Mouse (Mus musculus): ENCODE results near the gene Epha2. TPM values are rescaled to one million over a fixed set of nuclear protein-coding genes. Genes with fewer than 3 reads are reported as not detected.

Epha2 gene
- polyA plus RNA-seq, 2 experiments from 2014 or later: 0.34 TPM; not detected in 1

GRCm38 (mm10) chr4:141334695-141335094, 33.7 kb downstream of the Epha2 start:
- no peak for ATAC-seq

- no peak for ATAC-seq
Observed at GRCm38 (mm10) chr4:141335263-141335796, 34.3 kb downstream of the Epha2 start.

DNA sequence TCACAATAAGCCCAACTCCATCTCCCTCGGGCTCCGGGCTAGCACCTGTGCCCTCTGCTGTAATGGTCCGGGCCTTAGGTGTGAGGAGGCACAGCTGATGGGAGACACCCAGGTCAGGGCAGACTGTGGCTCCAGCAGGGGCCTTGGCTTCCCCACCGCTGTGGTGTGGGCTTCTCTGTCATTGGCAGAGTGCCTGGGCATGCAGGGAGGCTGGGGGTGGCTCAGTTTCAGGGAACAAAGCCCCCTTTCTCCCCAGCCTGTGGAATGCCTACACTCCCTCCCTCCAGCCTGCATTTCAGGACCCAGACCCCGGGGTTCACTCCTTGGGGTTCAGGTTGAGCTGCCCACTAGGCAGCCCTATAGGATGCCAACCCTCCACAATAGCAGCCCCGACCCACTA, 35.2 kb downstream of the Epha2 start:
- ATAC-seq: no peak

- no peak for ATAC-seq
Observed at GRCm38 (mm10) chr4:141337986-141338385, 36.9 kb downstream of the Epha2 start.

DNA sequence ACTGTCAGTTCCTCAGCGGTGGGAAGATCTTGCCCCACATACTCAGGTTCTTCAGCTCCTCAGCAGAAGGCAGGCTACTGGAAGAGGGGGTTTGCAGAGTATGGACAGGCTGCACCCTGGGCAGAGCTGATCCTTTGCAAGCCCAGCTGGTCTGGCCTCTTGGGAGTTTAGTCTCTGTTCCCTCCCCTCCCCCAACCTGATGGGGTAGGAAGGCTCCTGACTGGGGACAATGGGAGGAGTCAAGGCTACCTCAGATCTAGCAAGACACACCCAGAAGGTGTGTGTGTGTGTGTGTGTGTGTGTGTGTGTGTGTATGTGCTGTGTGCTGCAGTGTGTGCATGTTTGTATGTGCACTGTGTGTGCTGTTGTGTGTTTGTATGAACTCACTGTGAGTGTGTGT, 37.8 kb downstream of the Epha2 start:
- no peak for ATAC-seq

DNA sequence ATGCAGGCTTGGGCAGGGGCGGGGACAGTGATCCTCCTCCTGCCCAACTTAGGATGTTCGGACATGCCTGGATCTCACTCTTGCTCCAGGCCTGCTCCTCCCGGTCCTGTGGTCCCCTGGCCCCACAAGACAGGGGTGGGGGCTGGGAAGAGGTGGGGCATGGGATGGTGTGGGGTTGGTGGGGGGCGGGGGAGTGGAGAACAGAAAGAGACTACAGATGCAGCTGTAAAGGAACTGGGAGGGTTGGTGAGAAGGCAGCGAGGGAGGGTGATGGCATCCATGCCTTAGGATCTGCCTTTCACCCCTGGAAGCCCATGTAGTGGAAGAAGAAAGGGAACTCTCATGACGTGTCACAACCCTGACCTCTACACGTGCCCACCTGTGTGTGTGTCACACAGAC, 40.4 kb downstream of the Epha2 start:
- ATAC-seq: no peak

- ATAC-seq: no peak
Observed at GRCm38 (mm10) chr4:141343515-141343914, 42.5 kb downstream of the Epha2 start.

- ATAC-seq: no peak
Observed at GRCm38 (mm10) chr4:141345219-141345618, 44.2 kb downstream of the Epha2 start.

- no peak for ATAC-seq
Observed at GRCm38 (mm10) chr4:141347365-141347797, 46.3 kb downstream of the Epha2 start.

DNA sequence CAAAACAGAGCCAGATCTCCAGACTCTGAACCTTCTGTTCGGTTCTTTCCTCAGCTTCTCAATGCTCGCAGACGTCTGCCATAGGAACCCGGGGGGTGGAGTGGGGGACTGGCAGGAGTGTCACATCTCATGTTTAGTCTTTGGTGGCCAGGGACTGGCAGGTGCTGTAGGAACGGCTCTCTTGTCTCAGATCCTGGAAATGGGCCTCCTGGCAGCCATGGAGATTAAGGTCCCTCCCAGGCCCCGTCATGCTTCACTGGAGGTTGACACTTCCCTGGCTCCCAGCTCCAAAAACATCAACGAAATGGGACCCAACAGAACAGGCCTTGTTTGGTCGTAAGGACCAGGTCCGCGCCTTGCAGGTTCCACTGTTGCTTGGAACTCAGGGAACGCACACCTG, 47.6 kb downstream of the Epha2 start:
- ATAC-seq: no peak

DNA sequence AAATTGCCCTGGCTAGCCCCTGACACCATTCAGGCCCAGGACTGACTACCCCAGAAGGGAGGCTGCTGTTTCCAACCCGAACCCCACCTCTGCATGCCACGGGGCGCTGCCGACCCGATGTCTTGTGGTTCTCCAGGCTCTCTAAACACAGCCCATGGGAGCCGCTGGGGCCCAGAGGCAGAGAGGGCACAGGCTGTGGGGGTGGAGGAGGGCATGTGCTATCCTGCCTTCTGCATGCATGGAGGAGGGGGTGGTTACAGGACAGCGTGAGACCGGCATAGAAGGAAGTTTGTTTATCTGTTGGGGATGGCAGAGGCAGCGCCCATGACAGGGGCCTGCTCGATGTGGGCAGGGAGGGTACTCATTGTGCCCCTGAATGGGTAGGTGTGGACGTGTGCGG, 49.0 kb downstream of the Epha2 start:
- no peak for ATAC-seq

DNA sequence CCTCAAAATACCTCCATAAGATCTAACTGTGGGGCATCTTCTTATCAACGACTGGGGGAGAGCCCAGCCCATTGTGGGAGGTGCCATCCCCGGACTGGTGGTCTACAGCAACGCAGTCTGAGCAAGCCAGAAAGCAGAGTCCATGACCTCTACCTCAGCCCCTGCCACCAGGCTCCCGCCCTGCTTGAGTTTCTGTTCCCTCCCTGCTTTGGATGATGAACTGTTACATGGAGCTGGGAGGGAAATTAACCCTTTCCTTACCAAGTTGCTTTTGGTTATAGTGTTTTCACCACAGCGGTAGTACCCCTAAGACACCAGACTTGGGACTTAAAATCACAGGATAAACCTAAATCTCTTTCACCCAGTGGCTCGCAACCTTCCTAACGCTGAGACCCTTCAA, 50.9 kb downstream of the Epha2 start:
- ATAC-seq: no peak

- ATAC-seq: no peak
Observed at GRCm38 (mm10) chr4:141352986-141353385, 51.9 kb downstream of the Epha2 start.

DNA sequence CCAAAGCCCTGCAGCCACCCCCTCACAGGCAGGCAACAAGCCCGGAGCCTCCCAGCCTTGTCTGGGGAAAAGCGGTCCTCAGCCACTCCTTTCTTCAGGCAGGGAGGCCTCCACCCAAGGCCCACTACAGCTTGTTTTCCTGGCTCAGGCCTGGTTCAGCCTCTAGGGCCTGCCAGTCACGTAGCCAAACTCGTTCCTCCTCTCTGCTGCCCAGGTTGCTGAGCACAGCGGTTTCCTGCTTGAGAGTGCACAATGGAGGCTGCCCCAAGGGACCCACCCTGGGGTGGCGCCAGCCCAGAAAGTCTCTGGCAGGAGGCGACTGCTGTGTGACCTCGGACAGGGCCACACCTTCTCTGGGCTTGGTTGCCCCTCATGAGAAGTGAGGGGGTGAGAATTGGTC, 52.8 kb downstream of the Epha2 start:
- no peak for ATAC-seq

DNA sequence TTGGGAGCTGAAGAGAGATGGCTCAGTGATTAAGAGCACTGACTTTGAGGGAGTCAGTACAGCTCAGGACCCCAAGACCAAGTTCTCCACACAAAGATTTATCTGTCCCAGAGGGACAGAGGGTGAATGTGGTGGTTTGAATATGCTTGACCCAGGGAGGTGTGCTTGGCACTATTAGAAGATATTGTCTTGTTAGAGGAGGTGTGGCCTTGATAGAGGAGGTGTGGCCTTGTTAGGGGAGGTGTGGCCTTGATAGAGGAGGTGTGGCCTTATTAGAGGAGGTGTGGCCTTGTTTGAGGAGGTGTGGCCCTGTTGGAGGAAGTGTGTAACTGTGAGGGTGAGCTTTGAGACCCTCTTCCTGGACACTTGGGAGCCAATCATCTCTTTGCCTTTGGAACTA, 56.8 kb downstream of the Epha2 start:
- no peak for ATAC-seq

DNA sequence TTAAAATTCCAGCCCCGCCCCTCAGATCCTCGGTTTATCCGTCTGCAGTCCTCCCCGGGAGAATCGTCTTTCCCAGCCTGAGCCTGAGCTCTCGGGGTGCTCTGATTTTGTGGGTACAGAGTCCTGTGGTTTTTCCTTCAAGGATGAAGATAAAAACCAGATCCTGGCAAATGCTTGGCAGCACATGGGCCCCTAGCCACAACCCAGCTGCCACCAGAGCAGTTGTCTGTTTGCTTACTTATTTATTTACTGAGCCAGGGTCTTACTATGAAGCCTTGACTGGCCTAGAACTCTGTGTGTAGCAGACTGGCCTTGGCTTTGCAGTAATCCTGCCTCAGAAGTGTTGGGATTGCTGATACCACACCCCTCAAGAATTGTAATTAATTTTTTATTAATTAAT, 58.2 kb downstream of the Epha2 start:
- no peak for ATAC-seq

- ATAC-seq: no peak
Observed at GRCm38 (mm10) chr4:141360846-141361245, 59.8 kb downstream of the Epha2 start.

- peak; percentile 39 for ATAC-seq
Observed at GRCm38 (mm10) chr4:141362937-141363548, 62.0 kb downstream of the Epha2 start.

GRCm38 (mm10) chr4:141365126-141365525, 64.1 kb downstream of the Epha2 start:
- ATAC-seq: no peak

GRCm38 (mm10) chr4:141365876-141366275, 64.8 kb downstream of the Epha2 start:
- ATAC-seq: no peak

GRCm38 (mm10) chr4:141367997-141368791, 67.2 kb downstream of the Epha2 start, which contains the start of gene Fam131c:
Gene Fam131c, plus strand, starts transcription at chr4:141368220.
- ATAC-seq: no peak

DNA sequence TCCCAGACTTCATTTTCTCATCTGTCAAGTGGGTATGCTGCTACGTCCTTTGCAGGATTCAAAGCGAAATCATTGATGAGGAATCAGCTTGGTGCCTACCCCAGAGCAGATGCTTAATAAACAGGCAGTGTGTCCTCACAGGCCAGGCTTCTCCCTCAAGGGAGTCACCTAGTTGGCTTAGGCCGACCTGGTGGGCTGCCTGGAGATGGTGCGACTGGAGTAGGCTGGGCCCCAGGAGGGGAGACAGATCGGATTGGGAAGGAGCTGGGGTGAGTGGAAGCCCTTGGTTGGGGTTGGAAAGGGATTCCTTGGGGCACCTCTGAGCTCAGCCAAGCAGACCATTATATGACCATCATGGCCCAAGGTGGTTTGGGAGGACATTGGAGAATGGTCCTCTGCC, 71.4 kb downstream of the Epha2 start:
- ATAC-seq: no peak

Data from CD4-positive, CD25-positive, alpha-beta regulatory T cell, adult 4 months (primary cell).